Mouse (Mus musculus) cortical plate, adult 2 months (tissue): ENCODE results near the gene Stk16.

Experiments used
- CTCF ChIP-seq: fragments of 200-500 bp; IDR thresholded peaks from 2 replicates; pipeline ENCODE4 v1.5.1; 2011; ENCODE audit warnings: mild to moderate bottlenecking, control low read depth, low read length; ENCODE audit not compliant: insufficient read depth; ENCODE audit errors: extremely low read depth
- POLR2A ChIP-seq: fragments of 200-500 bp; IDR thresholded peaks from 2 replicates; pipeline ENCODE4 v1.6.1; 2011; ENCODE audit warnings: mild to moderate bottlenecking, low read length, control low read depth; ENCODE audit not compliant: insufficient read depth; ENCODE audit errors: extremely low read depth

DNA sequence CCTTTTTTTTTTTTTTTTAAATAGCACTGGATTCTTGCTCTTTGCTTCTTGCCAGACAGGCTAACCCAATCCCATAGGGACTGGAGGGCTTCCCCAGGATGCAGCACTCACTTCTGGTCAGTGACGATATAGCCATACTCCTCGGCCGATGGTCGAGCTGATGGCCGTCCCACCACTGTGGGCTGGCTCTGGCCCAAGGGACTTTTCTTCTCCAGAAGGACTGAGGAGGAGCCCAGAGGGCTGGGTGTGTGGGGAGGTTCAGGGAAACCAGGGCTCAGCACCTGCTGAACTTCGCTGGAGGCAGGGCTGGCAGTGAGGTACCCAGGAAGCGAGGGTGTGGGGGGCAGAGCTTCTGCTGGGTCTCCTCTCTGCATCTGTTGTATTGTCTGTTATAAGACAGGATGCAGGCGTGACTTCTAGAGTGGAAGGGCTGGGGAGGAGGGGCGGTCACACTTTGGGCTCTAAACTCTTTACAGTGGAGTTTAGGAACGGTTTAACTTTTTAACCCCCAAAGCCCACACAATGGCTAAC, 44.9 kb downstream of the Stk16 start:
- TF ChIP-seq CTCF (no peak), POLR2A (no peak)
